8 mouse cellular contexts compared by ENCODE assay signal in genomic region chr12:78205915-78206570, GRCm38 (mm10). TPM values are rescaled to one million over a fixed set of nuclear protein-coding genes. Genes with fewer than 3 reads are reported as not detected.
DNase-seq lines count a peak whose midpoint lies in the region.

No protein-coding gene starts in this region.

- no peaks in the 10 kb centered on the region for H3K36me3 ChIP-seq in midbrain, embryonic 10.5 days

- intact Hi-C loops in left cerebral cortex, postnatal 25 days (cut with DNase I): loop anchor here (5.0 kb wide), 2 partner anchors 109 to 149 kb away; no protein-coding TSS in a partner anchor

- no peaks in the 10 kb centered on the region for H3K27me3 ChIP-seq in midbrain, embryonic 10.5 days (ENCODE audit: low read depth, poor library complexity, severe bottlenecking)

- peak; percentile 32 for DNase-seq in left cerebral cortex, adult 11 months (ENCODE audit: low spot score)
- DNase-seq in left cerebral cortex, adult 8-10 months (ENCODE audit: low spot score in 2 of 2): no peak
- DNase-seq in cerebellum, adult 9-11 months: peak; percentile 59
- DNase-seq in frontal cortex, postnatal 36 days (ENCODE audit: low spot score in 2 of 2): peak; percentile 31 to 54
- peak; percentile 81 for DNase-seq in induced T-regulatory cell, adult 2 months (ENCODE audit: low read depth)
- peak; percentile 47 to 62 for DNase-seq in left cerebral cortex, postnatal 25 days (ENCODE audit: low spot score in 2 of 2)
- peak; percentile 27 for DNase-seq in midbrain, embryonic 10.5 days (ENCODE audit: low spot score)
- DNase-seq in right cerebral cortex, postnatal 4 days: peak; percentile 43

- WGBS in midbrain, embryonic 10.5 days: 17% methylated on average over 5 of the region's 5 CpGs

- no peaks in the 10 kb centered on the region for H3K4me1 ChIP-seq in midbrain, embryonic 10.5 days

- no peak overlapping the region for H3K27ac ChIP-seq in midbrain, embryonic 10.5 days (replicated peaks)

- H3K9me3 ChIP-seq in midbrain, embryonic 10.5 days (replicated peaks): no peaks in the 10 kb centered on the region

- H3K4me3 ChIP-seq in midbrain, embryonic 10.5 days: no peak overlapping the region

RNA-seq across cellular contexts. Expression of gene Gm6657, which starts 12.0 kb away (rescaled TPM):
- not detected for total RNA-seq in left cerebral cortex, adult 8-10 months (2022)
- not detected for total RNA-seq in left cerebral cortex, postnatal 25 days (2021)
- not detected in 2 replicates for polyA plus RNA-seq in midbrain, embryonic 10.5 days (2016; fragmentation: Nextera tagmentation; extraction: Ambion mirVana)

RNA-seq across cellular contexts. Expression of gene Gphn, which starts 20.1 kb away (rescaled TPM):
- total RNA-seq in left cerebral cortex, adult 8-10 months (2022): 10 to 100 TPM; 60.9 to 66.9 (median 63.5) TPM
- total RNA-seq in left cerebral cortex, postnatal 25 days (2021): 10 to 100 TPM; 63.4 to 70.9 TPM
- 14.3 and 19.1 TPM in 2 replicates for polyA plus RNA-seq in midbrain, embryonic 10.5 days (2016; fragmentation: Nextera tagmentation; extraction: Ambion mirVana)

Comparison
In these comparisons a context has a peak if more than half of its experiments do, and no peak if none do; other contexts are left out.
1. DNase-seq: peak in left cerebral cortex, adult 11 months (single experiment), cerebellum, adult 9-11 months (single experiment), frontal cortex, postnatal 36 days (2 of 2), induced T-regulatory cell, adult 2 months (single experiment), left cerebral cortex, postnatal 25 days (2 of 2), midbrain, embryonic 10.5 days (single experiment) and right cerebral cortex, postnatal 4 days (single experiment); none in left cerebral cortex, adult 8-10 months (0 of 2).